Mouse (Mus musculus) kidney, adult 11 months (tissue): ENCODE data around the gene Bcl10.

Source experiments
- DNase-seq: peaks from one replicate; pipeline ENCODE4 v3.0.0; 2022

Gene Bcl10

DNA sequence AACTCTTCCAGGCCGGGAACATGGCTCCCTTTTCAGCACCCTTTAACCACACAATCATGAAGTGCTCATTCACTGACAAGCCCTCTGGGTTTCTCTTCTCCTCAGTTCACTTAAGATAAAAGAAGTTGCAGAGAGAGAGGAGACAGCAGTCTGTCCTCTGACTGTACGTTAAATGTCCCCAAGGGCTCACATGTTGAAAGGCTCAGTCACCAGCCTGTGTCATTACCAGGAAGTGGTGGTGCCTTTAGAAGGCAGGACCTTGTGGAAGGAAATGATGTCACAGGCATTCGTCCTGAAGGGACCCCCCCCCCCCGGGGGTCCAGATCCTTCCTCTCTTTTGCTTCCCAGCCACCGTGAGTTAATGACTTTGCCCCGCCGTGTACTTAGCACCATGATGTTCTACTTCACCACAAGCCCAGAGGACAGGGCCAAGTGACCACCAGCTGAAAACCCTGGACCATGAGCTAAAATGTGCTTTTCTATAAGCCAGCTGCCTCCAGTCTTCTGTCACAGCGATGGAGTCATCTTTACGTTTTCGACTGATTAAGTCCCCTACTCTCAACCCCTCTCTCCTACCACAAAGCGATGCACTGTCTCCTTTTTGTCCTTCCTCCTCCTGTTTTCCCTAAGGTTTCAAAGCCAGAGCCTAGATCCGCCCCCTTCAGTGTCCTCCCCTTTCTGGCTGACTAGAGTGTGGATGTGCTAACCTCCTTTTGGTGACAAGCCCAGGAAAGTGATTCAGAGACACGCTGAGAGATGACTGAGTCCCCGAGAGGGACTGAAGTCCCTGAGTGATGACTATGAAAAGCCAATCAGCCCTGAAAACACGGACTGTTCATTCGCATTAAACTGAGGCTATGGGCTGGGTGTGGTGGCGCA, 28.9 kb downstream of the Bcl10 start:
- no peak for DNase-seq

DNA sequence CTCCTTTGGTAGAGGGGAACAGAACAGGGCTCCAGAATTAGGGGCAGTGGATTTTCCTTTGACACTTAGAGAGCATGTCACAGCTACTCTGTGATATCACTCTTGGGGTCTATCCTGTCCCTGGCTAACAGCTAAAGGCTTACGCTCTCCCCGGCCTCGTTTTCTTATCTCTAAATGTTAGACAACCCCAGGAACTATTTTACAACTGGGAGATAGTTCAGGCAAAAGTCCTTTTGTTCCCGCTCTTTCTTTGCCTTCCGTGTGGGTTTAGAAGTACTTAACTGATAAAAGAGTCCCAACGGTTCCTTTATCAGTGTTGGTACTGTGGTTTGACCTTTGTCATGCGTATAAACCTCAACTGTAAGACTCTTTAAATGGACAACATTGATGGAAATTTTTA, 30.3 kb downstream of the Bcl10 start:
- DNase-seq: no peak

DNA sequence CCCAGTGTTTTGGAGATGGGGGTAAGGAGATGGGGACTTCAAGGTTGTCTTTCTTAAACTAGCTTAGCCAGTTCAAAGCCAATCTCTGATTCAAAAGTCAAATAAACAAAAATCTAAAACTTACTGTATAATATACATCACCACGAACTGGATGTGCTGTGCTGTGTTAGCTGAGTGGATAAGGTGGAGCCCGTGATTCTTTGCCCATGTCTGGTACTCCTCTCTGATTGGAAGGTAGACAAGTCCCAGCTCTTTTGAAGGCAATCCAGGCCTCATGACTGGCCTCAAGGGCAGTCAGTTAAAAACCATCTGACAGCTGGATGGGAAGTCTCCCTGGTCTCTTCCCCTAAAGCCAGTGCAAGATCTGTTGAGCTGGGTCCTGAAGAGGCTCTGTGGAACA, 30.8 kb downstream of the Bcl10 start:
- DNase-seq: no peak

DNA sequence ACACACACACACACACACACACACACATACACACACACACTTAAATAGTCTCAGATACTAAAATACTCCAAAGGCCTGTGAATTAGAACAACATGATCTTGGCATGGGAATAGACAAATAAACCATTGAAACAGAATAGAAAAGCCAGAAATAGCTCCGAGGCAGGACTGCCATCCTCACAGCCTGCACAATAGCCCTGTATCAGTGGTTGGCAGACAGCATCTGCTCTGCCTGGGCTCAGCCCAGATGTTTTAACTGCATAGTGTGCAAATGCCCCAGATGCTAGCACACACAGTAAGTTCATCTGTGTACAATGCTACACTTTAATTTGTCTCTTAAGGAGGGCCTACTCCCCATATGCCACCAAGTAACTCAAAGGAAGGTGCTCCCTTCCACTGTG, 37.2 kb downstream of the Bcl10 start:
- DNase-seq: no peak

DNA sequence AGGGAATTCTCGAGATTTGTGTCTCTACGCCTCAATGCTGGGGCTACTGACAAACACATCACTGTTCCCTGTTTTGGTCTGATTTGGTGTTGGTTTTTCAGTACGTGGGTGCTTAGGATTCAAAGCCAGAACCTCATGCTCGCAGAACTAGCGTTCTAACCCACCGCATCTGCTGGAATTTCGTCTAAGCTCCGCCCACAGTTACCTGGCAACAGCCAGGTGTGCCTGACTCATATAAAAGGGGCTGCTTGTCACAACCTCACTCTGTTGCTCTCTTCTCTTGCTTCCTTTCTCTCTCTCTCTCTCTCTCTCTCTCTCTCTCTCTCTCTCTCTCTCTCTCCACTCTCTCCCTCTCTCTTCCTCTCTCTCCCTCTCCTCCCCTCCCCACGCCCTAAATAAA, 39.8 kb downstream of the Bcl10 start:
- DNase-seq: peak; percentile 30

DNA sequence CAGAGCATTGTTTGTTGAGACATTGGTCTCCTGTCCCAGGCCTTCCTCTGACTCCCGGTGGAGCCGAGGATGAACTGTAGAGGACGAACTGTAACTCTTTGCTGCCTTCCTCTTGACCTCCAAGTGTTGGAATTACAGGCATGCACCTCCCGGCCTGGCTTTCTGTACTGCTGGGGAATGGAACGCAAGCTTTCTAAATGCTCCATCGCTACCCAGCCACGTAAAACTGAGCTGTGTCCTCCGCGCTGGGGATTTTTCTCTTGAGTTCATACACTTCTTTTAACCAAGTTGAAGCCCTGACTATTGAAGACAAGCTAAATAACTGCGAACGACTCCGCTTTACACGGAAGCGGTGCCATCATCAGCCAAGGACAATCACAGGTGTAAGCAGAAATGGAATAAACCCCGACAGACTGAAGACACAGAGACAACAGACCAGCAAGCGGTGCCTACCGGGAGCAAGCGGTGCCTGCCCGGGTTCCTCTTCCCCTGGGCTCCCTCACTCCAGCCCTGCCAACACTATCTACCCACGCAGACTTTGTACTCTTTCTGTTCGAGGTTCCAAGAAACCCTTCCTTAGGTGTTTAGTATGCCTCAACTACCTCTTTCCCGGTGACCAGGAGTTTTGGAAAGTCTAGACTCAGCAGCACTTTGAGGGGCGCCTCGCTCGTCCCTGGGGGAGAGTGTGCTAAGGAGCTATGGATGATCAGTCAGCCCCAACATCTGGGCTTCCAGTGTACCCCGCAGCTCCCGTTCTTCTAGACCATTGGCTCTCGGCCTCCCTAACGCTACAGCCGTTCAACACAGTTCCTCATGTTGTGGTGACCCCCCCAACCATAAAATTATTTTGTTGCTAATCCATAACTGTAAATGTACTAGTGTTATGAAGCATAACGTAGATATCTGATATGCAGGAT, 40.8 kb downstream of the Bcl10 start:
- peak; percentile 68 for DNase-seq

DNA sequence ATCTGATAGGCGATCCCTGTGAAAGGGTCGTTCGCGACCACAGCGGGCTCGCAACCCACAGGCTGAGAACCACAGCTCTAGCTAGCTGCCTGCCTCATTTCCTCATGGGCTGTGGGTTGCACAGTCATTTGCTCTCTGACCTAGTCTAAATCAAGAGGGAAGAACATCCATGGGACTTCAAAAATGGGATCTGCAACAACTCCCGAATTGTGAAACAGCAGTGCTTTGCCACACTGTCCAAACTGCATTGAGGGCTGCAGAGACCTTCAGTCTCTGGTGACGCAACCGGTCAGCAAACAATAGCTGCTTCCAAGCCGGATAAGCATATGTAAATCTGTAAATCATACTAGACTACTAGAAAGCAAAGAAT, 41.4 kb downstream of the Bcl10 start:
- DNase-seq: no peak

DNA sequence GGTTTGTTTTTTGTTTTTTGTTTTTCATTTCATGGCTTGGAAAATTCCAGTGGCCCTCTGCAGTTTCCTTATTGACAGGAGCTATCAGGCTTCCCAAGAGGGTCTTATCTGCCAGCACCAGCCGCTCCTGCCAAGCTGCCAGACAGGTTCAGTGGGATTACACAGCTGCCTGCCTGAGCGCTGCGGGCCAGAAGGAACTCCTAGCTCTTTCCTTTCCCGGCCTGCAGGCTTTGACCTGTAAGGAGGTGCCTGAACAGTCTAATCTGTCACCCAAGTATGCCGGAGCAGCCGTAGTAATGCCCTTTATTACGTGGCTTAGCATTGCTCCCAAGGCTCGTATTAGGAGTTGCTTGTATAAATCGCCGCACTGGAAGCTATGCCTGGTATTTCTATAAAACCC, 41.9 kb downstream of the Bcl10 start:
- peak; percentile 71 for DNase-seq

DNA sequence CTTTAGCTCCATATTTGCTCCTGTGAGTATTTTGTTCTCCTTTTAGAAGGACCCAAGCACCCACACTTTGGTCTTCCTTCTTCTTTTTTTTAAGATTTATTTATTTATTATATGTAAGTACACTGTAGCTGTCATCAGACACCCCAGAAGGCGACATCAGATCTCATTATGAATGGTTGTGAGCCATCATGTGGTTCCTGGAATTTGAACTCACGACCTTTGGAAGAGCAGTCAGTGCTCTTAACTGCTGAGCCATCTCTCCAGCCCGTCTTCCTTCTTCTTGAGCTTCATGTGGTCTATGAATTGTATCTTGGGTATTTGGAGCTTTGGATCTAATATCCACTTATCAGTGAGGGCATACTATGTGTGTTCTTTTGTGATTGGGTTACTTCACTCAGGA, 43.0 kb downstream of the Bcl10 start:
- DNase-seq: peak; percentile 19

DNA sequence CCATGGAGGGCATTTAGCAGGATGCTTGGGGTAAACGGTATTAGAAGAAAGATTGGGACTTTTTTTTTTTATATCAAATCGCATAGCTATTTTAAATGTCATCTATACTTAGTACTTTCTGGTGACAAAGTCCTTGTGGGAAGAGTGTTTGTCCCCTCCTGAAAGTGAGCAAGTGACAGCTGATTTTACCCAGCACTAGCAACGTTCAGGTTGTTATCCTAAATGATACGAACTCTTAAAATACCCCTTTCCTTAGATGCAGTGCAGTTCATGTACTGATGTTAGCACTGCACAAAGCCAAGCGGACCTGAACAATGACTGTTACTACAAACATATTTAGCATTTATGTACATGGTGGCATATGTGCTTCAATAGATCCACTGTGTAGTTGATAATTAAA, 44.2 kb downstream of the Bcl10 start:
- DNase-seq: no peak

DNA sequence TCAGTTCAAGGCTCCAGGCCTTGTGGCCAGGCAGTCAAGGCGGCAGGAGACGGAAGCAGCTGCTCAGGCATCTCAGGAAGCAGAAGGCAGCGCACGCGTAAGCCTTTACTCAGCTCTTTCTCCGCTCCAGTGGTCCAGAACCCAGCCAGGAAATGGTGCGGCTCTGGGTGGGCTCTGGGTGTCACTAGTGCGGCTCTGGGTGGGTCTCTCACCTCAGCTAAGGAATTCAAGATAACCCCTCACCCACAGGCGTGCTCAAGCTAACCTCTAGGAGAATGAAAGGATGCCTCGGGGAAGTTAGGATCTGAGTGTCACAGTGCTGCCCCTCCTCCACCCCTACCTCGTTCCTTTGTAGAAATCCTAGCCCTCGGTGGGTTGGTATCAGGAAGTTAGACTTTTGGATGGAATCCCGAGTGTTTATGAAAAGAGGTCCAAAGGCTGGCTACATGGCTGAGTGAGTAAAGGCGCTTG, 46.5 kb downstream of the Bcl10 start:
- DNase-seq: peak; percentile 75

DNA sequence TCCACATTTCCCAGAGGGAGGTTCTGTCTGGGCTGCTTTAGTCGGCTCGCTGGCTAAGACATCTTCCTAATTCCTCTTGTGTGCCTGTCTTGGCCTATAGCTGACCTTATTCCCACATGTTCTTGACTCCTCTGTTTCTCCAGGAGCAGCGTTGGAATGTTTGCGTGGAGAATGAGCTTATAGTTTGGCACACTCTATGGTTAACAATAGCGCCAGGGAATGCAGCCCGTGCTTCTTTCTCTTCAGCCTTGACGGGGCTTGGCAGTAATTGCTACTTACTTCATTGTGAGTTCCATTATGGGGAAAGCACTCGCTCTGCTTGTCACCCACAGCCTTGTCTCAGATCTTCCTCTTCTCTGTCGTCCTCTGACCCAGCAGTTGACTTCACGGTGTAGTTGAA, 48.9 kb downstream of the Bcl10 start:
- DNase-seq: no peak

DNA sequence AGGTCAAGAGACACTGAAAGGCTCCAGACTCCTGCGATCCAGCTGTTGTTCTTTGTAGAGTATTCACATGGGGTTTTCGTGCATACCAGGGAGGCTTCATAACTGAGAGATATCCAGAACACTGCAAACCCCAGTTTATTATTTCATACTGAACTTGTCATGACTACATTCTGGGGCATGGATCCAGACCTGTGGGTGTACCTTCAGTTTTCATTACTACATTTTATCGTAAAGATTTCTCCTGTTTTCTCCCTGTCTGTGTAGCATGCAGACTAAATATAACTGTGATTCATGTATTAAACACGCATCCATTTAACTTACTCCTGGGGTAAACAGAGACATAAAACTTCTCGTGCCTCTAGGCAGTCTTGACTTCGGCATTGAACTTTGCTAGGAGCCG, 52.4 kb downstream of the Bcl10 start:
- no peak for DNase-seq
